Mouse (Mus musculus) embryonic fibroblast, embryonic 13.5 days (primary cell): ENCODE results near the gene Pml.

Experiments used
- CTCF ChIP-seq: IDR thresholded peaks from 2 replicates; pipeline ENCODE4 v1.5.1; 2011; ENCODE audit warnings: mild to moderate bottlenecking, control low read depth, low read length, moderate library complexity, borderline replicate concordance; ENCODE audit not compliant: insufficient read depth
- POLR2A ChIP-seq: IDR thresholded peaks from 2 replicates; pipeline ENCODE4 v1.6.1; 2011; ENCODE audit warnings: low read depth, mild to moderate bottlenecking, control low read depth, low read length, moderate library complexity

- TF ChIP-seq POLR2A (no peak), CTCF (no peak)
These were observed 55.4 kb downstream of the Pml start for GRCm38 (mm10) chr9:58194222-58194621.
